Mouse (Mus musculus): Measurements from ENCODE around the gene Dgki. TPM values are rescaled to one million over a fixed set of nuclear protein-coding genes. Genes with fewer than 3 reads are reported as not detected.

Gene Dgki
- total and polyA plus RNA-seq, 3 experiments, result 0.05 TPM; not detected in 2

DNA sequence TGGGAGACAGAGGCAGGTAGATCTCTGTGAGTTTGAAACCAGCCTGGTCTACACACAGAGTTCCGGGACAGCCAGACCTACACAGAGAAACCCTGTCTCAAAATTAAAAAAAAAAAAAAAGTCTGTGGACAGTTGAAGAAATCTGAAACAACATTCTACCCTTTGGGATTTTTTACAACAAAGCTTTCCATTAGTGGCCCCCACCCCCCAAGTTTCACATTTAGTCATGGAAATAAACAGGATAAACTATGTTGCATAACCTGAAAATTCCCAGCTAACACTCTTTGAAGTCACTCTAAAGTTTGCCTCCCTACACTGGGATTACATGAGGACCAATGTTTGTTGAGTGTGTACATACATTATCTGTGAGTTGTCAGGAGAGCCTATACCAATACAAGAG, 461.2 kb downstream of the Dgki start:
- H3K36me3 ChIP-seq (replicated peaks), result no peaks in the 10 kb centered on the region
- no peak overlapping the region for H3K4me3 ChIP-seq (ENCODE audit: low read depth, low read length)
- ATAC-seq (ENCODE audit: extremely low read depth, insufficient number of reproducible peaks, low FRiP score, poor library complexity, severe bottlenecking), result no peak
- no peaks in the 10 kb centered on the region for H3K27me3 ChIP-seq (ENCODE audit: insufficient read depth, low read length)
- TF ChIP-seq POLR2AphosphoS5 (IDR thresholded peaks at IDR 0.05; ENCODE audit: insufficient replicate concordance, low read depth, low read length), result no peak
- TF ChIP-seq GATA1 (IDR thresholded peaks at IDR 0.05; ENCODE audit: borderline replicate concordance, low read length), result no peak
- no peak for TF ChIP-seq GATA2 (IDR thresholded peaks at IDR 0.05; ENCODE audit: borderline replicate concordance, low read depth, low read length)
- no peak for TF ChIP-seq TAL1 (conservative IDR thresholded peaks at IDR 0.05; ENCODE audit: low read depth, low read length)
- no peak for TF ChIP-seq CTCF (IDR thresholded peaks at IDR 0.05; ENCODE audit: low read depth, low read length)
- no peak for DNase-seq (ENCODE audit: low spot score)
- H3K9me3 ChIP-seq (replicated peaks), result 0 out of 2 replicates have a peak, but pooled peaks cover 1% of the 10 kb centered on the region
- H3K4me1 ChIP-seq (ENCODE audit: insufficient read depth, low read depth, low read length), result no peaks in the 10 kb centered on the region

DNA sequence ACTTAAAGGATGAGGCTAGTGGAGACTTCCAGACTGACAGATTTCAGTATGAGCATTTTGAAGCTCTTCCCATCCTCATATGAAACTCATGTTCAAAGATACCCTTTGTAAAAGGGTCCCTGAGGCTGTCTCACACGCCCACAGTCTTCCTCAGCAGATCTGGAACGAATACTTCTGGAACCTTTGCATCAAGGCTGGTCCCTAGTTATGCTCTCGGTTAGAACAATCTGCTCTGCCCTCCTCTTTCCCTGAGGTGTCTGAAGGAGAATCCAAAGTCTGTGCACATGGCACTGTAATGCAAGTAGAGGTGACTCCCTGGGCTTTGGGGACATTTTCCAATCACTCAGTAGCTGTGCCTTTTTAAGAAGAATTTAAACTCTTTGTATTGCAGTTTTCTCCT, 464.6 kb downstream of the Dgki start:
- no peaks in the 10 kb centered on the region for H3K36me3 ChIP-seq (replicated peaks)
- H3K4me3 ChIP-seq (ENCODE audit: low read depth, low read length), result no peak overlapping the region
- H3K27me3 ChIP-seq (ENCODE audit: insufficient read depth, low read length), result no peaks in the 10 kb centered on the region
- no peak for ATAC-seq (ENCODE audit: extremely low read depth, insufficient number of reproducible peaks, low FRiP score, poor library complexity, severe bottlenecking)
- 0 out of 2 replicates have a peak, but pooled peaks cover 1% of the 10 kb centered on the region for H3K9me3 ChIP-seq (replicated peaks)
- DNase-seq (ENCODE audit: low spot score), result no peak
- TF ChIP-seq GATA2 (IDR thresholded peaks at IDR 0.05; ENCODE audit: borderline replicate concordance, low read depth, low read length) (no peak), CTCF (IDR thresholded peaks at IDR 0.05; ENCODE audit: low read depth, low read length) (no peak), POLR2AphosphoS5 (IDR thresholded peaks at IDR 0.05; ENCODE audit: insufficient replicate concordance, low read depth, low read length) (no peak), GATA1 (IDR thresholded peaks at IDR 0.05; ENCODE audit: borderline replicate concordance, low read length) (no peak), TAL1 (conservative IDR thresholded peaks at IDR 0.05; ENCODE audit: low read depth, low read length) (no peak)
- H3K4me1 ChIP-seq (ENCODE audit: insufficient read depth, low read depth, low read length), result no peaks in the 10 kb centered on the region

DNA sequence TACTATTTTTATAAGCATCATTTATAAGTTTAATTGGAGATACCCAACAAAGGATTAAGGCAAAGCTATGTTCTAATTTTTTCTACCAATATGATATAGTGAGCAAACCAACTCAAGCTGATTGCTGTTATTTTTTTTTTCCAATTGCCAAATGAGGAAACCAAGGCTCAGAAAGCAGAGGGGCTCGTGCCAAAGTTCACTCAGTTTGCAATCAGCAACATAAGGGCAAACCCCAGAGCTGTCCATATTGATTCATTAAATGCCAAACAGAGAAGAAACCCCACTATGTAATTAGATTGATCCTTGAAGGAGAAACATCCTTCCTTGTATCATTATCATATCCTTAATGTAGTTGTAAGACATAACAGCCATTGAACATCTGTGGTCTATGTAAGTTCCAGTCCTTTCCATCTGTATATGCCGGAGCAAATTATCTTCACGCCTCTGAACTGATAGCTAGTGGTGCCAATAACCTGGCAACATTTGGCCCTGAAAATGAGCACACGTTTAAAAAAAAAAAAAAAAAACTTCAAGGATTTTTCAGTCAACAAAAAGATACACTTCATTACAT, 465.2 kb downstream of the Dgki start:
- Histone ChIP-seq H3K9me3 (replicated peaks) (0 out of 2 replicates have a peak, but pooled peaks cover 1% of the 10 kb centered on the region), H3K4me1 (ENCODE audit: insufficient read depth, low read depth, low read length) (no peaks in the 10 kb centered on the region), H3K36me3 (replicated peaks) (no peaks in the 10 kb centered on the region), H3K27me3 (ENCODE audit: insufficient read depth, low read length) (no peaks in the 10 kb centered on the region), H3K4me3 (ENCODE audit: low read depth, low read length) (no peak overlapping the region)
- ATAC-seq (ENCODE audit: extremely low read depth, insufficient number of reproducible peaks, low FRiP score, poor library complexity, severe bottlenecking), result no peak
- no peak for DNase-seq (ENCODE audit: low spot score)
- no peak for TF ChIP-seq GATA1 (IDR thresholded peaks at IDR 0.05; ENCODE audit: borderline replicate concordance, low read length)

DNA sequence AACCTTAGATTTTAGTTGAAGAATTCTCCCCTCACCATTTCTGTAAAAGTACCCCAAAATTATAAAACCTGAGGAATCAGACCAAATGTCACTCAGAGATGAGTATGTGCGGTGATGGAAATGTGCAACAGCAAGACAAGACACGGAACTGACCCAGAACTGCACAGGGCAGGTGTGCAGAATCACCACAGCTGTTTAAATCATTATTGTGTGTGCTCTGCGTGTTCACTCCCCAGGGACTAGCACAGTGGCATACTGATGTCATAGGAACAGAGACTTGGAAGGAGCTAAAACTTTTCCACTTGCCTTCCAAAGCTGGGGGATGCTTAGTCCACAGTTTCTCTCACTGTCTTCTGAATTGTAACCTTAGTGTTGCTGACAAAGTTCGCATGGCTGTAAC, 467.3 kb downstream of the Dgki start:
- no peaks in the 10 kb centered on the region for H3K4me1 ChIP-seq (ENCODE audit: insufficient read depth, low read depth, low read length)
- H3K4me3 ChIP-seq (ENCODE audit: low read depth, low read length), result no peak overlapping the region
- no peaks in the 10 kb centered on the region for H3K27me3 ChIP-seq (ENCODE audit: insufficient read depth, low read length)
- H3K36me3 ChIP-seq (replicated peaks), result no peaks in the 10 kb centered on the region
- DNase-seq (ENCODE audit: low spot score) (no peak), ATAC-seq (ENCODE audit: extremely low read depth, insufficient number of reproducible peaks, low FRiP score, poor library complexity, severe bottlenecking) (no peak)
- no peaks in the 10 kb centered on the region for H3K9me3 ChIP-seq (replicated peaks)
- TF ChIP-seq TAL1 (conservative IDR thresholded peaks at IDR 0.05; ENCODE audit: low read depth, low read length) (no peak), POLR2AphosphoS5 (IDR thresholded peaks at IDR 0.05; ENCODE audit: insufficient replicate concordance, low read depth, low read length) (no peak), CTCF (IDR thresholded peaks at IDR 0.05; ENCODE audit: low read depth, low read length) (no peak), GATA1 (IDR thresholded peaks at IDR 0.05; ENCODE audit: borderline replicate concordance, low read length) (no peak), GATA2 (IDR thresholded peaks at IDR 0.05; ENCODE audit: borderline replicate concordance, low read depth, low read length) (no peak)

DNA sequence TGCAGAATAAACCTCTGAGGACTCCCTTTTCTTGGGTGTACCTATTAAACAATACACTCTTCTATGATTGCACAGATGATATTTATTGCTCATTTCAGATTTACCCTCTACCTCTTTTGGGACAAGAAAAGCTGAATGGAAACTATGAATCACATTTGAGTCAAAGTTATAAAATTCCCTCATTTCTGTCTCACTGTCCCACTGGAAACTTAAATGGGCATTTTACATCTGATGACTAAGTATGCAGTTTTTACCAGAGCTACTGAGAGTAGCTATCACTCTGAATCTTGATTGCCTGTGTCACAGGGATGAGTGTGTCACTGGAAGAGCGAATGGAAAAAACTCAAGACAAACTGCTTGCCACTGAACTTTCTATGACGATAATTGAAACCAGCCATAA, 467.8 kb downstream of the Dgki start:
- H3K9me3 ChIP-seq (replicated peaks), result no peaks in the 10 kb centered on the region
- no peak for DNase-seq (ENCODE audit: low spot score)
- H3K36me3 ChIP-seq (replicated peaks), result no peaks in the 10 kb centered on the region
- H3K27me3 ChIP-seq (ENCODE audit: insufficient read depth, low read length), result no peaks in the 10 kb centered on the region
- no peak overlapping the region for H3K4me3 ChIP-seq (ENCODE audit: low read depth, low read length)
- TF ChIP-seq POLR2AphosphoS5 (IDR thresholded peaks at IDR 0.05; ENCODE audit: insufficient replicate concordance, low read depth, low read length) (no peak), TAL1 (conservative IDR thresholded peaks at IDR 0.05; ENCODE audit: low read depth, low read length) (no peak), CTCF (IDR thresholded peaks at IDR 0.05; ENCODE audit: low read depth, low read length) (no peak), GATA1 (IDR thresholded peaks at IDR 0.05; ENCODE audit: borderline replicate concordance, low read length) (no peak), GATA2 (IDR thresholded peaks at IDR 0.05; ENCODE audit: borderline replicate concordance, low read depth, low read length) (no peak)
- H3K4me1 ChIP-seq (ENCODE audit: insufficient read depth, low read depth, low read length), result no peaks in the 10 kb centered on the region
- ATAC-seq (ENCODE audit: extremely low read depth, insufficient number of reproducible peaks, low FRiP score, poor library complexity, severe bottlenecking), result no peak

DNA sequence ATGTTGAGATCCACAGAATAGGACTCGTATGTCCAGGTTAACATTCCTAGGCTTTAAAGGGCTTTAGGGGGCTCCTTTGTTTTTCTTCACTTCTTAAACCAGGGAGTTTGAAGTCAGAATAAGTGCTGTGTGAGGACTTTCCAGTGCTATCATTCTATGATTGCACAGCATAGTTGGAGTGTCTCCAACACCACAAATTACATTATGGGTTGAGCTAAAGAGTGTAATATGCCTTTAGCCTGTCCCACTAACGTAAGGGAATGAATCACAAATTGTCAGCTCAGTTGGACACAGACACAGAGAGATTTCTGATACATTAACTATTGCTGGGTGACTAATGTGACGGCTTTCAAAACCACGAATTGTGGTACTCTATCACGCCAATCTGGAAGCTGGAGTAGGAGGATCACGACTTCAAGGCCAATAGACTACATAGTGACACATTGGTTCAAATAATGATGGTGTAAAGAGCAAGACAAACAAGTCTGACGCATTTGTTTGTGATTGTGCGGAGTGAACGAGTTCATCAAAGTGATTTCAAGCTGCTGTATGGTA, 469.5 kb downstream of the Dgki start:
- DNase-seq (ENCODE audit: low spot score) (no peak), ATAC-seq (ENCODE audit: extremely low read depth, insufficient number of reproducible peaks, low FRiP score, poor library complexity, severe bottlenecking) (no peak)
- no peaks in the 10 kb centered on the region for H3K4me1 ChIP-seq (ENCODE audit: insufficient read depth, low read depth, low read length)
- TF ChIP-seq GATA2 (IDR thresholded peaks at IDR 0.05; ENCODE audit: borderline replicate concordance, low read depth, low read length), result no peak
- TF ChIP-seq GATA1 (IDR thresholded peaks at IDR 0.05; ENCODE audit: borderline replicate concordance, low read length), result no peak
- no peak for TF ChIP-seq TAL1 (conservative IDR thresholded peaks at IDR 0.05; ENCODE audit: low read depth, low read length)
- TF ChIP-seq CTCF (IDR thresholded peaks at IDR 0.05; ENCODE audit: low read depth, low read length), result no peak
- no peak for TF ChIP-seq POLR2AphosphoS5 (IDR thresholded peaks at IDR 0.05; ENCODE audit: insufficient replicate concordance, low read depth, low read length)
- H3K36me3 ChIP-seq (replicated peaks), result no peaks in the 10 kb centered on the region
- no peaks in the 10 kb centered on the region for H3K27me3 ChIP-seq (ENCODE audit: insufficient read depth, low read length)
- H3K9me3 ChIP-seq (replicated peaks), result no peaks in the 10 kb centered on the region
- H3K4me3 ChIP-seq (ENCODE audit: low read depth, low read length), result no peak overlapping the region
